Mouse (Mus musculus): ENCODE results near the gene Casq2. TPM values are rescaled to one million over a fixed set of nuclear protein-coding genes. Genes with fewer than 3 reads are reported as not detected.
A peak's percentile ranks its signal among the peaks of the same experiment; 100 is the strongest.

The Casq2 gene
- polyA plus RNA-seq, 1 experiment from 2014 or later = 6.2 TPM

- H3K27ac ChIP-seq (replicated peaks) = 0 out of 2 replicates have a peak overlapping the region, but pooled peaks have one; percentile 13
- no peak overlapping the region for H3K4me3 ChIP-seq (replicated peaks)
- H3K9ac ChIP-seq (replicated peaks) = no peak overlapping the region
- no peaks in the 10 kb centered on the region for H3K27me3 ChIP-seq (replicated peaks)
- WGBS = 8% methylated on average over 10 of the region's 10 CpGs
- peaks cover 26% of the 10 kb centered on the region for H3K4me1 ChIP-seq
- 0 out of 2 replicates have a peak, but pooled peaks cover 9% of the 10 kb centered on the region for H3K36me3 ChIP-seq
- ATAC-seq (ENCODE audit: low FRiP score) = peak; percentile 10; the same call in 1 of the 2 replicates
- 0 out of 2 replicates have a peak overlapping the region, but pooled peaks have one; percentile 6 for H3K4me2 ChIP-seq
- H3K9me3 ChIP-seq (replicated peaks) = no peaks in the 10 kb centered on the region
Observed at GRCm38 (mm10) chr3:102167555-102168210, 81.5 kb downstream of the Casq2 start.

- H3K9me3 ChIP-seq (replicated peaks) = no peaks in the 10 kb centered on the region
- whole genome bisulfite sequencing = 48% methylated on average over 13 of the region's 13 CpGs
- H3K36me3 ChIP-seq = no peaks in the 10 kb centered on the region
- H3K4me1 ChIP-seq = peaks cover 26% of the 10 kb centered on the region
- H3K27me3 ChIP-seq (replicated peaks) = no peaks in the 10 kb centered on the region
- peak; percentile 86 for ATAC-seq (ENCODE audit: low FRiP score)
- H3K4me2 ChIP-seq = no peak overlapping the region
- peak overlapping the region; percentile 48 for H3K27ac ChIP-seq (replicated peaks)
- H3K9ac ChIP-seq (replicated peaks) = no peak overlapping the region
- H3K4me3 ChIP-seq (replicated peaks) = no peak overlapping the region
Observed at GRCm38 (mm10) chr3:102169197-102169905, 83.1 kb downstream of the Casq2 start.

GRCm38 (mm10) chr3:102174118-102174865 is 88.1 kb downstream of the Casq2 start:
- H3K36me3 ChIP-seq = no peaks in the 10 kb centered on the region
- H3K4me3 ChIP-seq (replicated peaks) = no peak overlapping the region
- peaks cover 10% of the 10 kb centered on the region for H3K4me1 ChIP-seq
- 72% methylated on average over 8 of the region's 8 CpGs for WGBS
- no peak overlapping the region for H3K4me2 ChIP-seq
- no peak for ATAC-seq (ENCODE audit: low FRiP score)
- H3K27me3 ChIP-seq (replicated peaks) = no peaks in the 10 kb centered on the region
- no peaks in the 10 kb centered on the region for H3K9me3 ChIP-seq (replicated peaks)
- no peak overlapping the region for H3K27ac ChIP-seq (replicated peaks)
- no peak overlapping the region for H3K9ac ChIP-seq (replicated peaks)

- no peak overlapping the region for H3K4me3 ChIP-seq (replicated peaks)
- no peak overlapping the region for H3K4me2 ChIP-seq
- H3K4me1 ChIP-seq = no peaks in the 10 kb centered on the region
- 92% methylated on average over 18 of the region's 18 CpGs for WGBS
- ATAC-seq (ENCODE audit: low FRiP score) = no peak
- no peak overlapping the region for H3K27ac ChIP-seq (replicated peaks)
- no peaks in the 10 kb centered on the region for H3K36me3 ChIP-seq
- no peak overlapping the region for H3K9ac ChIP-seq (replicated peaks)
- H3K27me3 ChIP-seq (replicated peaks) = no peaks in the 10 kb centered on the region
- no peaks in the 10 kb centered on the region for H3K9me3 ChIP-seq (replicated peaks)
Observed at GRCm38 (mm10) chr3:102175701-102176100, 89.5 kb downstream of the Casq2 start.

GRCm38 (mm10) chr3:102176116-102176515 is 89.9 kb downstream of the Casq2 start:
- WGBS = 89% methylated on average over 5 of the region's 5 CpGs
- Histone ChIP-seq H3K9me3 (replicated peaks) (no peaks in the 10 kb centered on the region), H3K9ac (replicated peaks) (no peak overlapping the region), H3K4me1 (no peaks in the 10 kb centered on the region), H3K36me3 (no peaks in the 10 kb centered on the region), H3K4me2 (no peak overlapping the region), H3K27me3 (replicated peaks) (no peaks in the 10 kb centered on the region), H3K27ac (replicated peaks) (no peak overlapping the region), H3K4me3 (replicated peaks) (no peak overlapping the region)
- no peak for ATAC-seq (ENCODE audit: low FRiP score)

GRCm38 (mm10) chr3:102177837-102178615 is 91.8 kb downstream of the Casq2 start:
- 96% methylated on average over 12 of the region's 12 CpGs for WGBS
- H3K36me3 ChIP-seq = no peaks in the 10 kb centered on the region
- H3K9me3 ChIP-seq (replicated peaks) = no peaks in the 10 kb centered on the region
- no peak overlapping the region for H3K27ac ChIP-seq (replicated peaks)
- no peaks in the 10 kb centered on the region for H3K27me3 ChIP-seq (replicated peaks)
- no peak overlapping the region for H3K4me2 ChIP-seq
- no peak for ATAC-seq (ENCODE audit: low FRiP score)
- no peak overlapping the region for H3K4me3 ChIP-seq (replicated peaks)
- no peak overlapping the region for H3K9ac ChIP-seq (replicated peaks)
- no peaks in the 10 kb centered on the region for H3K4me1 ChIP-seq

- WGBS = 65% methylated on average over 4 of the region's 4 CpGs
- Histone ChIP-seq H3K9ac (replicated peaks) (no peak overlapping the region), H3K4me1 (no peaks in the 10 kb centered on the region), H3K36me3 (peaks cover 5% of the 10 kb centered on the region; the same call in 1 of the 2 replicates), H3K9me3 (replicated peaks) (no peaks in the 10 kb centered on the region), H3K4me2 (no peak overlapping the region), H3K27me3 (replicated peaks) (no peaks in the 10 kb centered on the region), H3K4me3 (replicated peaks) (no peak overlapping the region), H3K27ac (replicated peaks) (no peak overlapping the region)
- ATAC-seq (ENCODE audit: low FRiP score) = no peak
Observed at GRCm38 (mm10) chr3:102179869-102180268, 93.7 kb downstream of the Casq2 start.

GRCm38 (mm10) chr3:102180746-102181145 is 94.5 kb downstream of the Casq2 start:
- no peak overlapping the region for H3K27ac ChIP-seq (replicated peaks)
- H3K36me3 ChIP-seq = peaks cover 5% of the 10 kb centered on the region; the same call in 1 of the 2 replicates
- 68% methylated on average over 7 of the region's 7 CpGs for WGBS
- H3K4me3 ChIP-seq (replicated peaks) = no peak overlapping the region
- H3K27me3 ChIP-seq (replicated peaks) = no peaks in the 10 kb centered on the region
- no peaks in the 10 kb centered on the region for H3K9me3 ChIP-seq (replicated peaks)
- no peak overlapping the region for H3K4me2 ChIP-seq
- no peaks in the 10 kb centered on the region for H3K4me1 ChIP-seq
- H3K9ac ChIP-seq (replicated peaks) = no peak overlapping the region
- ATAC-seq (ENCODE audit: low FRiP score) = peak; percentile 41; the same call in 1 of the 2 replicates

- Histone ChIP-seq H3K36me3 (peaks cover 5% of the 10 kb centered on the region; the same call in 1 of the 2 replicates), H3K4me1 (no peaks in the 10 kb centered on the region), H3K27me3 (replicated peaks) (no peaks in the 10 kb centered on the region), H3K4me3 (replicated peaks) (no peak overlapping the region), H3K9ac (replicated peaks) (no peak overlapping the region), H3K9me3 (replicated peaks) (no peaks in the 10 kb centered on the region), H3K27ac (replicated peaks) (no peak overlapping the region), H3K4me2 (no peak overlapping the region)
- peak; percentile 60; the same call in 1 of the 2 replicates for ATAC-seq (ENCODE audit: low FRiP score)
- 59% methylated on average over 4 of the region's 4 CpGs for WGBS
Observed at GRCm38 (mm10) chr3:102181191-102181590, 95.0 kb downstream of the Casq2 start.

GRCm38 (mm10) chr3:102182601-102183000 is 96.4 kb downstream of the Casq2 start:
- ATAC-seq (ENCODE audit: low FRiP score) = no peak
- 82% methylated on average over 2 of the region's 2 CpGs for WGBS

GRCm38 (mm10) chr3:102184721-102185120 is 98.5 kb downstream of the Casq2 start:
- WGBS = 72% methylated on average over 5 of the region's 5 CpGs
- no peak for ATAC-seq (ENCODE audit: low FRiP score)
- Histone ChIP-seq H3K36me3 (peaks cover 5% of the 10 kb centered on the region; the same call in 1 of the 2 replicates), H3K4me3 (replicated peaks) (no peak overlapping the region), H3K27ac (replicated peaks) (no peak overlapping the region), H3K9me3 (replicated peaks) (no peaks in the 10 kb centered on the region), H3K4me2 (no peak overlapping the region), H3K27me3 (replicated peaks) (no peaks in the 10 kb centered on the region), H3K4me1 (peaks cover 7% of the 10 kb centered on the region), H3K9ac (replicated peaks) (no peak overlapping the region)

More at GRCm38 (mm10) chr3:102182601-102183000, 96.4 kb downstream of the Casq2 start:
- H3K27ac ChIP-seq (replicated peaks) = no peak overlapping the region
- H3K9ac ChIP-seq (replicated peaks) = no peak overlapping the region
- H3K4me3 ChIP-seq (replicated peaks) = no peak overlapping the region
- H3K4me1 ChIP-seq = no peaks in the 10 kb centered on the region
- H3K27me3 ChIP-seq (replicated peaks) = no peaks in the 10 kb centered on the region
- no peak overlapping the region for H3K4me2 ChIP-seq
- H3K36me3 ChIP-seq = peaks cover 5% of the 10 kb centered on the region; the same call in 1 of the 2 replicates
- no peaks in the 10 kb centered on the region for H3K9me3 ChIP-seq (replicated peaks)

Measured in neural tube, embryonic 15.5 days (tissue).